Mouse (Mus musculus) spleen, adult 2 months (tissue): ENCODE results near the gene Esrra. TPM values are rescaled to one million over a fixed set of nuclear protein-coding genes. Genes with fewer than 3 reads are reported as not detected.

Experiments used
- DNase-seq, 2 experiments: peaks; one replicate each; pipeline versions ENCODE4 v3.0.0 to v3.0.0-alpha.2; 2012 to 2021; ENCODE audit warnings: low spot score in 2 of 2, low read depth in 1 of 2
- H3K27ac ChIP-seq: fragments of 200-500 bp; 2 replicates; pipeline ENCODE4 v1.5.1; 2012; ENCODE audit warnings: low read length, inconsistent platforms; ENCODE audit not compliant: insufficient read depth
- H3K27me3 ChIP-seq: fragments of 200-500 bp; 2 replicates; pipeline ENCODE4 v1.6.1; 2012; ENCODE audit warnings: mild to moderate bottlenecking, moderate library complexity, low read length, inconsistent platforms; ENCODE audit not compliant: control insufficient read depth, insufficient read depth
- H3K36me3 ChIP-seq: fragments of 200-500 bp; 2 replicates; pipeline ENCODE4 v1.6.1; 2012; ENCODE audit warnings: mild to moderate bottlenecking, low read length, inconsistent platforms; ENCODE audit not compliant: control insufficient read depth, insufficient read depth
- H3K4me1 ChIP-seq: fragments of 200-500 bp; 2 replicates; pipeline ENCODE4 v1.6.1; 2011; ENCODE audit warnings: inconsistent platforms; ENCODE audit not compliant: control insufficient read depth, insufficient read depth, insufficient read length
- H3K4me3 ChIP-seq: fragments of 200-500 bp; 2 replicates; pipeline ENCODE4 v1.5.1; 2011; ENCODE audit warnings: mild to moderate bottlenecking, inconsistent platforms; ENCODE audit not compliant: insufficient read depth, insufficient read length; ENCODE audit errors: extremely low read depth
- CTCF ChIP-seq: fragments of 200-500 bp; IDR thresholded peaks from 2 replicates; pipeline ENCODE4 v1.5.1; 2011; ENCODE audit warnings: mild to moderate bottlenecking, inconsistent platforms; ENCODE audit not compliant: insufficient read depth, insufficient read length, insufficient replicate concordance; ENCODE audit errors: extremely low read depth
- POLR2A ChIP-seq: fragments of 200-500 bp; IDR thresholded peaks from 2 replicates; pipeline ENCODE4 v1.6.1; 2011; ENCODE audit warnings: low read depth, low read length, inconsistent platforms
- WGBS: fragments of 180-500 bp; shearing (Covaris S2); methylation state at CpG from one replicate; pipeline ENCODE4 v1.1.7; 2018; 5-methylcytosine and 5-hydroxymethylcytosine counted together
- polyA plus RNA-seq: library from polyadenylated mRNA; depleted of rRNA; stranded (reverse); fragments of >200 nt; gene quantifications from 2 replicates; pipeline ENCODE4 v1.2.3, GENCODE M21; 2012

Gene Esrra
- polyA plus RNA-seq, 1 experiment: 48.4 TPM

- Histone ChIP-seq H3K27me3 (no peaks in the 10 kb centered on the region), H3K4me1 (peaks cover 6% of the 10 kb centered on the region; the same call in 1 of the 2 replicates), H3K27ac (no peak overlapping the region), H3K36me3 (peaks cover 1% of the 10 kb centered on the region; the same call in 1 of the 2 replicates), H3K4me3 (no peak overlapping the region)
- WGBS: 85% methylated on average over 5 of the region's 5 CpGs
- no peak for DNase-seq
- TF ChIP-seq POLR2A (no peak), CTCF (no peak)
Observed at GRCm38 (mm10) chr19:6949951-6950350, 28.3 kb upstream of the Esrra start.

GRCm38 (mm10) chr19:6949532-6949931, 27.9 kb upstream of the Esrra start:
- WGBS: 96% methylated on average over 5 of the region's 5 CpGs
- Histone ChIP-seq H3K4me3 (no peak overlapping the region), H3K4me1 (peaks cover 5% of the 10 kb centered on the region; the same call in 1 of the 2 replicates), H3K27ac (no peak overlapping the region), H3K27me3 (no peaks in the 10 kb centered on the region), H3K36me3 (no peaks in the 10 kb centered on the region)
- TF ChIP-seq POLR2A: no peak
- no peak for TF ChIP-seq CTCF
- no peak for DNase-seq

- TF ChIP-seq POLR2A (no peak), CTCF (no peak)
- Histone ChIP-seq H3K4me3 (no peak overlapping the region), H3K4me1 (peaks cover 5% of the 10 kb centered on the region; the same call in 1 of the 2 replicates), H3K36me3 (no peaks in the 10 kb centered on the region), H3K27ac (no peak overlapping the region), H3K27me3 (no peaks in the 10 kb centered on the region)
- no peak for DNase-seq
- 84% methylated on average over 4 of the region's 4 CpGs for WGBS
Observed at GRCm38 (mm10) chr19:6948186-6948585, 26.6 kb upstream of the Esrra start.

- TF ChIP-seq CTCF: no peak
- no peak for TF ChIP-seq POLR2A
- Histone ChIP-seq H3K4me1 (peaks cover 5% of the 10 kb centered on the region; the same call in 1 of the 2 replicates), H3K27ac (no peak overlapping the region), H3K36me3 (no peaks in the 10 kb centered on the region), H3K27me3 (no peaks in the 10 kb centered on the region), H3K4me3 (no peak overlapping the region)
- no peak for DNase-seq
- 76% methylated on average over 4 of the region's 4 CpGs for WGBS
Observed at GRCm38 (mm10) chr19:6947742-6948141, 26.1 kb upstream of the Esrra start.

- H3K27me3 ChIP-seq: no peaks in the 10 kb centered on the region
- no peaks in the 10 kb centered on the region for H3K36me3 ChIP-seq
- TF ChIP-seq POLR2A (no peak), CTCF (no peak)
- no peak overlapping the region for H3K4me3 ChIP-seq
- DNase-seq: no peak
- 96% methylated on average over 6 of the region's 6 CpGs for WGBS
- H3K27ac ChIP-seq: no peak overlapping the region
- peaks cover 2% of the 10 kb centered on the region for H3K4me1 ChIP-seq
Observed at GRCm38 (mm10) chr19:6943709-6944108, 22.1 kb upstream of the Esrra start.

GRCm38 (mm10) chr19:6942764-6943163, 21.2 kb upstream of the Esrra start:
- peak overlapping the region; percentile 47; the same call in 1 of the 2 replicates for H3K4me3 ChIP-seq
- no peak for DNase-seq
- H3K27ac ChIP-seq: 0 out of 2 replicates have a peak overlapping the region, but pooled peaks have one; percentile 15
- WGBS: 46% methylated on average over 5 of the region's 5 CpGs
- H3K4me1 ChIP-seq: peaks cover 2% of the 10 kb centered on the region
- no peaks in the 10 kb centered on the region for H3K36me3 ChIP-seq
- TF ChIP-seq POLR2A: no peak
- no peak for TF ChIP-seq CTCF
- H3K27me3 ChIP-seq: no peaks in the 10 kb centered on the region

GRCm38 (mm10) chr19:6942249-6942691, 20.7 kb upstream of the Esrra start, which contains the start of gene Gpr137:
Gene Gpr137, minus strand, starts transcription at chr19:6942480.
- H3K36me3 ChIP-seq: no peaks in the 10 kb centered on the region

More at GRCm38 (mm10) chr19:6942249-6942691, 20.7 kb upstream of the Esrra start, which contains the start of gene Gpr137:
- peak; percentile 47; the same call in 1 of the 2 replicates for TF ChIP-seq POLR2A
- TF ChIP-seq CTCF: no peak
- H3K27ac ChIP-seq: peak within 1 kb of the TSS; percentile 81
- peak within 1 kb of the TSS; percentile 69 for H3K4me3 ChIP-seq
- WGBS: under 1% methylated on average over 27 of the region's 27 CpGs
- peak; percentile 72 to 92 for DNase-seq
- peaks cover 2% of the 10 kb centered on the region for H3K4me1 ChIP-seq
- H3K27me3 ChIP-seq: no peaks in the 10 kb centered on the region
